Mouse (Mus musculus) MEL (cell line): ENCODE results near the gene 4930415O20Rik. TPM values are rescaled to one million over a fixed set of nuclear protein-coding genes. Genes with fewer than 3 reads are reported as not detected.

Source experiments
- DNase-seq: peaks from one replicate; pipeline ENCODE4 v3.0.0; 2011; ENCODE audit warnings: low read depth, low spot score
- H3K27ac ChIP-seq: 2 replicates; pipeline ENCODE4 v1.5.1; 2012; ENCODE audit warnings: low read depth, mild to moderate bottlenecking, control low read depth, low read length, moderate library complexity; ENCODE audit not compliant: control insufficient read depth
- H3K27me3 ChIP-seq, 2 experiments: fragments of 150-350 bp in 1 of 2; sonication (generic) in 1 of 2; 2 replicates each; pipeline ENCODE4 v1.6.1; 2012; ENCODE audit warnings: low read length in 2 of 2, mild to moderate bottlenecking in 2 of 2, improper control_type of control experiment in 1 of 2, moderate library complexity in 1 of 2; ENCODE audit not compliant: insufficient read depth in 2 of 2, control insufficient read depth in 1 of 2
- H3K36me3 ChIP-seq, 2 experiments: 2 replicates each; pipeline ENCODE4 v1.6.1; 2012 to 2014; ENCODE audit warnings: low read length in 2 of 2, improper control_type of control experiment in 1 of 2, inconsistent platforms in 1 of 2, mild to moderate bottlenecking in 1 of 2; ENCODE audit not compliant: insufficient read depth in 2 of 2, control insufficient read depth in 1 of 2
- H3K4me1 ChIP-seq, 2 experiments: fragments of 150-350 bp in 1 of 2; sonication (generic) in 1 of 2; 2 replicates each; pipeline ENCODE4 v1.6.1; 2012; ENCODE audit warnings: low read length in 2 of 2, improper control_type of control experiment in 1 of 2, mild to moderate bottlenecking in 1 of 2; ENCODE audit not compliant: insufficient read depth in 2 of 2, control insufficient read depth in 1 of 2
- H3K4me3 ChIP-seq, 2 experiments: fragments of 150-350 bp in 1 of 2; sonication (generic) in 1 of 2; 2 replicates each; pipeline ENCODE4 v1.5.1; 2012; ENCODE audit warnings: low read depth in 2 of 2, low read length in 2 of 2, mild to moderate bottlenecking in 2 of 2, moderate library complexity in 2 of 2, control low read depth in 1 of 2, improper control_type of control experiment in 1 of 2; ENCODE audit not compliant: control insufficient read depth in 1 of 2, insufficient read depth in 1 of 2
- H3K79me2 ChIP-seq: 2 replicates; pipeline ENCODE4 v1.6.1; 2012; ENCODE audit warnings: mild to moderate bottlenecking, low read length, moderate library complexity; ENCODE audit not compliant: control insufficient read depth, poor library complexity, insufficient read depth
- H3K9ac ChIP-seq: 2 replicates; pipeline ENCODE4 v1.6.1; 2012; ENCODE audit warnings: low read depth, mild to moderate bottlenecking, control low read depth, low read length, moderate library complexity; ENCODE audit not compliant: control insufficient read depth, poor library complexity, severe bottlenecking
- H3K9me3 ChIP-seq: fragments of 150-350 bp; sonication (generic); replicated peaks from 2 replicates; pipeline ENCODE4 v1.6.1; 2012; ENCODE audit warnings: mild to moderate bottlenecking, low read length, improper control_type of control experiment, moderate library complexity; ENCODE audit not compliant: insufficient read depth
- BHLHE40 ChIP-seq: IDR thresholded peaks from 2 replicates; pipeline ENCODE4 v1.6.1; 2012; ENCODE audit warnings: low read depth, mild to moderate bottlenecking, inconsistent platforms, low read length, improper control_type of control experiment, borderline replicate concordance
- CHD2 ChIP-seq: IDR thresholded peaks from 2 replicates; pipeline ENCODE4 v1.6.1; 2011; ENCODE audit warnings: low read length, improper control_type of control experiment
- GABPA ChIP-seq: IDR thresholded peaks from 2 replicates; pipeline ENCODE4 v1.6.1; 2012; ENCODE audit warnings: low read depth, mild to moderate bottlenecking, inconsistent platforms, low read length, improper control_type of control experiment, moderate library complexity
- GATA1 ChIP-seq: IDR thresholded peaks from 2 replicates; pipeline ENCODE4 v1.6.1; 2011; ENCODE audit warnings: low read depth, low read length, improper control_type of control experiment
- HCFC1 ChIP-seq: IDR thresholded peaks from 2 replicates; pipeline ENCODE4 v1.6.1; 2012; ENCODE audit warnings: low read depth, mild to moderate bottlenecking, inconsistent platforms, low read length, improper control_type of control experiment, moderate library complexity
- JUND ChIP-seq: IDR thresholded peaks from 2 replicates; pipeline ENCODE4 v1.6.1; 2011; ENCODE audit warnings: low read depth, mild to moderate bottlenecking, improper control_type of control experiment, low read length
- KAT2A ChIP-seq: conservative IDR thresholded peaks from 2 replicates; pipeline ENCODE4 v1.6.1; 2012; ENCODE audit warnings: low read depth, low read length, improper control_type of control experiment, inconsistent platforms
- MAX ChIP-seq: IDR thresholded peaks from 2 replicates; pipeline ENCODE4 v1.6.1; 2011; ENCODE audit warnings: low read length, improper control_type of control experiment
- MAZ ChIP-seq: IDR thresholded peaks from 2 replicates; pipeline ENCODE4 v1.6.1; 2012; ENCODE audit warnings: low read depth, mild to moderate bottlenecking, inconsistent platforms, low read length, improper control_type of control experiment
- MEF2A ChIP-seq: IDR thresholded peaks from 2 replicates; pipeline ENCODE4 v1.6.1; 2014; ENCODE audit warnings: low read depth, mild to moderate bottlenecking, inconsistent platforms, low read length, improper control_type of control experiment; ENCODE audit not compliant: poor library complexity, insufficient replicate concordance, severe bottlenecking; ENCODE audit errors: extremely low read depth
- MYB ChIP-seq: IDR thresholded peaks from 2 replicates; pipeline ENCODE4 v1.6.1; 2011; ENCODE audit warnings: mild to moderate bottlenecking, low read depth, low read length, improper control_type of control experiment
- MYC ChIP-seq: IDR thresholded peaks from 2 replicates; pipeline ENCODE4 v1.6.1; 2011; ENCODE audit warnings: low read depth, mild to moderate bottlenecking, low read length, improper control_type of control experiment, moderate library complexity
- NELFE ChIP-seq: IDR thresholded peaks from 2 replicates; pipeline ENCODE4 v1.6.1; 2011; ENCODE audit warnings: low read depth, low read length, improper control_type of control experiment
- NRF1 ChIP-seq: IDR thresholded peaks from 2 replicates; pipeline ENCODE4 v1.6.1; 2014; ENCODE audit warnings: low read depth, mild to moderate bottlenecking, inconsistent platforms, low read length, improper control_type of control experiment, moderate library complexity; ENCODE audit not compliant: poor library complexity, insufficient read depth, severe bottlenecking
- POLR2A ChIP-seq, 2 experiments: IDR thresholded peaks; 2 replicates each; pipeline ENCODE4 v1.6.1; 2011 to 2012; ENCODE audit warnings: low read length in 2 of 2, mild to moderate bottlenecking in 2 of 2, control low read depth in 1 of 2, improper control_type of control experiment in 1 of 2, low read depth in 1 of 2, moderate library complexity in 1 of 2; ENCODE audit not compliant: control insufficient read depth in 1 of 2, insufficient read depth in 1 of 2, poor library complexity in 1 of 2
- POLR2AphosphoS2 ChIP-seq: IDR thresholded peaks from 2 replicates; pipeline ENCODE4 v1.6.1; 2011; ENCODE audit warnings: low read length, improper control_type of control experiment
- RAD21 ChIP-seq: IDR thresholded peaks from 2 replicates; pipeline ENCODE4 v1.6.1; 2011; ENCODE audit warnings: mild to moderate bottlenecking, low read depth, low read length, improper control_type of control experiment
- SIN3A ChIP-seq: IDR thresholded peaks from 2 replicates; pipeline ENCODE4 v1.6.1; 2012; ENCODE audit warnings: low read length, improper control_type of control experiment, inconsistent platforms
- UBTF ChIP-seq: IDR thresholded peaks from 2 replicates; pipeline ENCODE4 v1.6.1; 2012; ENCODE audit warnings: low read depth, mild to moderate bottlenecking, inconsistent platforms, low read length, improper control_type of control experiment, moderate library complexity, borderline replicate concordance; ENCODE audit not compliant: insufficient read depth
- USF1 ChIP-seq: IDR thresholded peaks from 2 replicates; pipeline ENCODE4 v1.6.1; 2014; ENCODE audit warnings: low read depth, mild to moderate bottlenecking, inconsistent platforms, low read length, improper control_type of control experiment, moderate library complexity
- USF2 ChIP-seq, 2 experiments: IDR thresholded peaks; 2 replicates each; pipeline ENCODE4 v1.6.1; 2011 to 2012; ENCODE audit warnings: improper control_type of control experiment in 2 of 2, low read length in 2 of 2, borderline replicate concordance in 1 of 2, inconsistent platforms in 1 of 2, low read depth in 1 of 2, mild to moderate bottlenecking in 1 of 2; ENCODE audit not compliant: insufficient read depth in 1 of 2
- ZC3H11A ChIP-seq: IDR thresholded peaks from 2 replicates; pipeline ENCODE4 v1.6.1; 2012; ENCODE audit warnings: low read depth, mild to moderate bottlenecking, inconsistent platforms, low read length, improper control_type of control experiment
- polyA plus RNA-seq, 2 experiments: library from polyadenylated mRNA; stranded (reverse) in 1 of 2; unstranded in 1 of 2; fragments of >175 nt in 1 of 2; fragments of >200 nt in 1 of 2; gene quantifications; 2 replicates each; pipeline versions ENCODE4 v1.2.1 to v1.2.4; 2012; ENCODE audit warnings: low replicate concordance in 2 of 2, low read depth in 1 of 2; ENCODE audit not compliant: insufficient read length in 2 of 2, insufficient read depth in 1 of 2, missing spikeins in 1 of 2
- total RNA-seq: library from RNA; depleted of rRNA; stranded (reverse); fragments of 300-350 nt; gene quantifications from 2 replicates; pipeline ENCODE4 v1.2.3, GENCODE M21; 2012

Gene 4930415O20Rik
- total and polyA plus RNA-seq, 3 experiments = 0.31 to 0.50 TPM; not detected in 1

GRCm38 (mm10) chr15:98629464-98629863 lies 58.7 kb downstream of the 4930415O20Rik start (continued):
- no peak for TF ChIP-seq MAZ
- TF ChIP-seq MYC = no peak
- no peak for TF ChIP-seq MYB
- no peak for TF ChIP-seq NELFE

GRCm38 (mm10) chr15:98630540-98630939 lies 59.7 kb downstream of the 4930415O20Rik start, which contains the start of gene Cacnb3:
TSS of gene Cacnb3 (plus strand) at chr15:98630840.
- Histone ChIP-seq H3K36me3 (peaks cover 0 to 11% of the 10 kb centered on the region in 2 experiments; a peak in 2 of 4 replicates), H3K4me1 (peaks cover 0 to 17% of the 10 kb centered on the region in 2 experiments; a peak in 3 of 4 replicates), H3K27me3 (peaks cover 13 to 17% of the 10 kb centered on the region in 2 experiments), H3K27ac (no peak within 1 kb of the TSS), H3K4me3 (peak within 1 kb of the TSS; percentile 49 to 50), H3K9me3 (no peaks in the 10 kb centered on the region), H3K9ac (peak within 1 kb of the TSS; percentile 61), H3K79me2 (no peaks in the 10 kb centered on the region; the same call in 1 of the 2 replicates)
- DNase-seq = no peak
- TF ChIP-seq RAD21 (no peak), USF1 (no peak), KAT2A (no peak), MAZ (no peak), MYC (no peak), USF2 (IDR thresholded peaks at IDR 0.05; ENCODE audit: borderline replicate concordance in 1 of 2, insufficient read depth in 1 of 2, low read depth in 1 of 2, low read length in 2 of 2) (no peak), ZC3H11A (no peak), BHLHE40 (no peak), HCFC1 (no peak), POLR2AphosphoS2 (no peak), SIN3A (no peak), GATA1 (no peak), MAX (no peak), CHD2 (no peak), NRF1 (no peak), GABPA (no peak), POLR2A (IDR thresholded peaks at IDR 0.05; ENCODE audit: control insufficient read depth in 1 of 2, insufficient read depth in 1 of 2, low read depth in 1 of 2, low read length in 2 of 2, poor library complexity in 1 of 2) (no peak), MEF2A (no peak), UBTF (no peak), JUND (no peak)
